Mouse (Mus musculus): ENCODE measurements around the gene Olfr370. TPM values are rescaled to one million over a fixed set of nuclear protein-coding genes. Genes with fewer than 3 reads are reported as not detected.

The Olfr370 gene
- total RNA-seq, 1 experiment, result not detected

DNA sequence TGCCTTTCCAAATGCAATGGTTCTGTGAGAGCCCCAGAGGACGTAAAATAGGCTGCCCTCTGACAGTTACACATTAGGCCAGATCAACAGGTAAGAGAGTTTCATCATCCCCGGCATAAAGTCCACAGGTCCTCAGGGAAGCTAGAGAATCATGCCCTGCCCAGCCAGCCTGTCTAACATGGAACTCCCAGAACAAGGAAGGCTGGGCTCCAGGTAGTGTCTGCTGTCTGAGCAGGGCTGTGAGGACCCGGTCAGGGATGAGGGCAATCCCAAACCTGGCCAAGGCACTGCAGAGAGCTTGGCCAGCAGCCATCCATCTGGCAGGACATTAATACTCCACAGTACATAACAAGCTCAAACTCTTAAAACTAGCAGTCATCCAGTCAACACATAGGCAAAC, 49.8 kb downstream of the Olfr370 start:
- in situ Hi-C loops (cut with MboI; ENCODE audit: low sequenced_read_pairs in 2 of 2, unreplicated experiment in 2 of 2), result no loop called here
- peaks cover 0 to 11% of the 10 kb centered on the region in 2 experiments; a peak in 2 of 4 replicates for H3K4me1 ChIP-seq (ENCODE audit: control insufficient read depth in 2 of 2, insufficient read depth in 2 of 2, low read length in 2 of 2, poor library complexity in 1 of 2)
- H3K27ac ChIP-seq (ENCODE audit: insufficient read depth, low read depth, low read length, poor library complexity, severe bottlenecking), result no peak overlapping the region
- DNase-seq (ENCODE audit: low read depth, low spot score), result no peak
- H3K4me3 ChIP-seq (ENCODE audit: insufficient read depth in 1 of 2, low read depth in 1 of 2, low read length in 2 of 2, poor library complexity in 1 of 2, severe bottlenecking in 1 of 2), result no peak overlapping the region
- no peak overlapping the region for H3K9ac ChIP-seq (ENCODE audit: insufficient read depth, low read depth, low read length, poor library complexity, severe bottlenecking)
- TF ChIP-seq ZC3H11A (IDR thresholded peaks at IDR 0.05; ENCODE audit: borderline replicate concordance, low read depth, low read length), result no peak
- no peak for TF ChIP-seq ZNF384 (IDR thresholded peaks at IDR 0.05; ENCODE audit: low read depth, low read length)
- no peak for TF ChIP-seq CHD2 (IDR thresholded peaks at IDR 0.05; ENCODE audit: low read depth, low read length)
- no peak for TF ChIP-seq MAFK (IDR thresholded peaks at IDR 0.05; ENCODE audit: insufficient read depth, low read depth, low read length)
- H3K36me3 ChIP-seq (ENCODE audit: control insufficient read depth, insufficient read depth, low read length, poor library complexity, severe bottlenecking), result peaks cover 14% of the 10 kb centered on the region; the same call in 1 of the 2 replicates
- H3K9me3 ChIP-seq (ENCODE audit: control insufficient read depth, insufficient read depth, low read depth, low read length), result no peaks in the 10 kb centered on the region

DNA sequence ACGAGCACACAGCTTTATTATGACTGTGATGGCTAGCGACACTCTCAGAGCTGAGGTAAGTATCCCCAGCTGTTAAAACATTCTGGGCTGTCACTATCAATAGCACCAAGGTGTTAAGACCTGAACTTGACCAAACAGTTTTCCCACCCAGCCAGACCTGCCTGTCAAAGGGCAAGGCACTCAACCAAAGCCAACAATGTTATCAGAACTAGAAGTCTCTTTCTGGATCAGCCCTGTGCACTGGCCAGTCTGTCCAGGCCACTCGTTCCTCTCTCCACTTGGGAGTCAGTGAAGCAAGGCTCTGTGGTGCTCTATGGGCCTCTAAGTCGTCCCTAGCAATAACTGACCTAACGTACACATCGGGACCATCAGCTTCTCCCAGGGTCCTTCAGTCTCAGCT, 52.1 kb downstream of the Olfr370 start:
- H3K4me1 ChIP-seq (ENCODE audit: control insufficient read depth in 2 of 2, insufficient read depth in 2 of 2, low read length in 2 of 2, poor library complexity in 1 of 2), result peaks cover 2 to 12% of the 10 kb centered on the region in 2 experiments; a peak in 3 of 4 replicates
- H3K4me3 ChIP-seq (ENCODE audit: insufficient read depth in 1 of 2, low read depth in 1 of 2, low read length in 2 of 2, poor library complexity in 1 of 2, severe bottlenecking in 1 of 2), result no peak overlapping the region
- in situ Hi-C loops (cut with MboI; ENCODE audit: low sequenced_read_pairs in 2 of 2, unreplicated experiment in 2 of 2), result no loop called here
- H3K9ac ChIP-seq (ENCODE audit: insufficient read depth, low read depth, low read length, poor library complexity, severe bottlenecking), result no peak overlapping the region
- no peak overlapping the region for H3K27ac ChIP-seq (ENCODE audit: insufficient read depth, low read depth, low read length, poor library complexity, severe bottlenecking)
- no peaks in the 10 kb centered on the region for H3K9me3 ChIP-seq (ENCODE audit: control insufficient read depth, insufficient read depth, low read depth, low read length)
- H3K36me3 ChIP-seq (ENCODE audit: control insufficient read depth, insufficient read depth, low read length, poor library complexity, severe bottlenecking), result peaks cover 17% of the 10 kb centered on the region; the same call in 1 of the 2 replicates
- DNase-seq (ENCODE audit: low read depth, low spot score), result no peak
- no peak for TF ChIP-seq HCFC1 (IDR thresholded peaks at IDR 0.05; ENCODE audit: borderline replicate concordance, insufficient read depth, low read length)
- no peak for TF ChIP-seq ZNF384 (IDR thresholded peaks at IDR 0.05; ENCODE audit: low read depth, low read length)
- TF ChIP-seq ZC3H11A (IDR thresholded peaks at IDR 0.05; ENCODE audit: borderline replicate concordance, low read depth, low read length), result no peak
- no peak for TF ChIP-seq CHD2 (IDR thresholded peaks at IDR 0.05; ENCODE audit: low read depth, low read length)
- no peak for TF ChIP-seq MAFK (IDR thresholded peaks at IDR 0.05; ENCODE audit: insufficient read depth, low read depth, low read length)

DNA sequence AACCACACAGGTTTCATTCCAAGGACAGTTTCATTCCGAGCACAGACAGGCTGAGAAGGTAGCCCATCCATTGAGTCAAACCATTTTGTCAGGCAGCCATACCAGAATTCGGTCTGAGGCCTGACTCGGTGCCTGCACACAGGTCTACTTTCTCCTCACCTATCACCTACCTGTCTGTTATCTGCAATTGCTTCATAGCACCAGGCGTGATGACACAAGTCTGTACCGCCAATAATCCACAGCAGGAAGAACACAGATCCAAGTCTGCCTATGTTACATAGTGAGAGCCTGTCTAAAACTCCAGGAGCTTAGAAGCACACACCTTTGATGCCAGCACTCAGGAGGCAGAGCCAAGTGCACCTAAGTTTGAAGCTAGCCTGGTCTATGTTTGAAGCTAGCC, 53.3 kb downstream of the Olfr370 start:
- DNase-seq (ENCODE audit: low read depth, low spot score), result no peak
- Histone ChIP-seq H3K27ac (ENCODE audit: insufficient read depth, low read depth, low read length, poor library complexity, severe bottlenecking) (no peak overlapping the region), H3K9ac (ENCODE audit: insufficient read depth, low read depth, low read length, poor library complexity, severe bottlenecking) (no peak overlapping the region), H3K4me1 (ENCODE audit: control insufficient read depth in 2 of 2, insufficient read depth in 2 of 2, low read length in 2 of 2, poor library complexity in 1 of 2) (peaks cover 2 to 10% of the 10 kb centered on the region in 2 experiments; a peak in 3 of 4 replicates), H3K4me3 (ENCODE audit: insufficient read depth in 1 of 2, low read depth in 1 of 2, low read length in 2 of 2, poor library complexity in 1 of 2, severe bottlenecking in 1 of 2) (no peak overlapping the region), H3K9me3 (ENCODE audit: control insufficient read depth, insufficient read depth, low read depth, low read length) (no peaks in the 10 kb centered on the region), H3K36me3 (ENCODE audit: control insufficient read depth, insufficient read depth, low read length, poor library complexity, severe bottlenecking) (peaks cover 15% of the 10 kb centered on the region; the same call in 1 of the 2 replicates)
- TF ChIP-seq MAFK (IDR thresholded peaks at IDR 0.05; ENCODE audit: insufficient read depth, low read depth, low read length) (no peak), HCFC1 (IDR thresholded peaks at IDR 0.05; ENCODE audit: borderline replicate concordance, insufficient read depth, low read length) (no peak), CHD2 (IDR thresholded peaks at IDR 0.05; ENCODE audit: low read depth, low read length) (no peak), ZC3H11A (IDR thresholded peaks at IDR 0.05; ENCODE audit: borderline replicate concordance, low read depth, low read length) (no peak), ZNF384 (IDR thresholded peaks at IDR 0.05; ENCODE audit: low read depth, low read length) (no peak)
- in situ Hi-C loops (cut with MboI; ENCODE audit: low sequenced_read_pairs in 2 of 2, unreplicated experiment in 2 of 2), result no loop called here

DNA sequence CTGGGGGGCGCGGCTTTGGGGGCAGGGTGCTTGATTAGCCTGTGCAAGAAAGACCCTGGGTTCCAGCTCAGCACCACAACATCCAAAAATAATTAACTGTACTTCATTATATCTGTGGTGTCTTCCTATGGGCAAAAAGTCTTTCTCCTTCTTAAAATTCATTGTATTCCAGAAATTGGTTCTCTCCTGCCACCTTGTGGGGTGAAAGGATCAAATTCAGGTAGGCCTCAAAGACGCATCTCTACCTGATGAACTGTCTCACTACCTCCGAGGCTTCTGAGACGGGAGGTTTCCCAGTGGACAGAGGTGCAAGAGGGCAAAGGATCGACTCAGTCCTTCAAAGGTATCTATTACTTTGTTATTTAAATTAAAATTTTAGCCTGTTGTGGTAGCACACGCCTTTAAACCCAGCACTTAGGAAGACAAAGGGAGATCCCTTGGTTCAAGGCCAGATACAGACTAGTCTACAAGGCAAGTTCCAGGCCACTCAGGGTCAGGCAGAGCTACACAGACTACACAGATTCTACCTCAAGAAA, 55.0 kb downstream of the Olfr370 start:
- peaks cover 11% of the 10 kb centered on the region; the same call in 1 of the 2 replicates for H3K36me3 ChIP-seq (ENCODE audit: control insufficient read depth, insufficient read depth, low read length, poor library complexity, severe bottlenecking)
- H3K4me1 ChIP-seq (ENCODE audit: control insufficient read depth in 2 of 2, insufficient read depth in 2 of 2, low read length in 2 of 2, poor library complexity in 1 of 2), result peaks cover 2 to 8% of the 10 kb centered on the region in 2 experiments; a peak in 3 of 4 replicates
- no peak for TF ChIP-seq ZNF384 (IDR thresholded peaks at IDR 0.05; ENCODE audit: low read depth, low read length)
- no peak overlapping the region for H3K9ac ChIP-seq (ENCODE audit: insufficient read depth, low read depth, low read length, poor library complexity, severe bottlenecking)
- no peak overlapping the region for H3K4me3 ChIP-seq (ENCODE audit: insufficient read depth in 1 of 2, low read depth in 1 of 2, low read length in 2 of 2, poor library complexity in 1 of 2, severe bottlenecking in 1 of 2)
- in situ Hi-C loops (cut with MboI; ENCODE audit: low sequenced_read_pairs in 2 of 2, unreplicated experiment in 2 of 2), result no loop called here
- no peak overlapping the region for H3K27ac ChIP-seq (ENCODE audit: insufficient read depth, low read depth, low read length, poor library complexity, severe bottlenecking)
- no peak for DNase-seq (ENCODE audit: low read depth, low spot score)
- no peaks in the 10 kb centered on the region for H3K9me3 ChIP-seq (ENCODE audit: control insufficient read depth, insufficient read depth, low read depth, low read length)

DNA sequence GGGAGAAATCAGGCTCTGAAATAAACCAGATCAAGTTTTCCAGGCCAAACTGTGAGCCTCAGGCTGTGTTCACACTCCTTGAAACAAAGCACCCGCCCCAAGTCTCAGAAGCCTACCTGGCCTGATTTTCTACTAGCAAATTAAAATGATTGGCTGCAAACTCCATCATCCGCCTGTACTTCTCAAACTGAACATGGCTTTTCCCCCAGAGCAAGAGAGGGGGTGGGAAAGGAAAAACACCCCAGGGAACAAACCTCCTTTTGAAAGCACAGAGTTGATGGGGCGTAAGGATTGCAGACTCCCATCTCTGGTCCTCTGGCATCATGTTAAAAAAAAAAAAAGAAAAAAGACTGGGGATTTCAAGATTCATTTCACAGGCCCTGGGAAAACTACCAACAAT, 57.1 kb downstream of the Olfr370 start:
- peak overlapping the region; percentile 41 to 77 for H3K4me3 ChIP-seq (ENCODE audit: insufficient read depth in 1 of 2, low read depth in 1 of 2, low read length in 2 of 2, poor library complexity in 1 of 2, severe bottlenecking in 1 of 2)
- no peak for TF ChIP-seq CHD2 (IDR thresholded peaks at IDR 0.05; ENCODE audit: low read depth, low read length)
- no peak for TF ChIP-seq ZC3H11A (IDR thresholded peaks at IDR 0.05; ENCODE audit: borderline replicate concordance, low read depth, low read length)
- no peak for TF ChIP-seq MAFK (IDR thresholded peaks at IDR 0.05; ENCODE audit: insufficient read depth, low read depth, low read length)
- peak overlapping the region; percentile 57; the same call in 1 of the 2 replicates for H3K9ac ChIP-seq (ENCODE audit: insufficient read depth, low read depth, low read length, poor library complexity, severe bottlenecking)
- no peak overlapping the region for H3K27ac ChIP-seq (ENCODE audit: insufficient read depth, low read depth, low read length, poor library complexity, severe bottlenecking)
- peaks cover 11% of the 10 kb centered on the region; the same call in 1 of the 2 replicates for H3K36me3 ChIP-seq (ENCODE audit: control insufficient read depth, insufficient read depth, low read length, poor library complexity, severe bottlenecking)
- H3K4me1 ChIP-seq (ENCODE audit: control insufficient read depth in 2 of 2, insufficient read depth in 2 of 2, low read length in 2 of 2, poor library complexity in 1 of 2), result peaks cover 2 to 8% of the 10 kb centered on the region in 2 experiments; a peak in 3 of 4 replicates
- DNase-seq (ENCODE audit: low read depth, low spot score), result no peak
- in situ Hi-C loops (cut with MboI; ENCODE audit: low sequenced_read_pairs in 2 of 2, unreplicated experiment in 2 of 2), result no loop called here
- no peaks in the 10 kb centered on the region for H3K9me3 ChIP-seq (ENCODE audit: control insufficient read depth, insufficient read depth, low read depth, low read length)
